Mouse (Mus musculus) lung, adult 2 months (tissue): ENCODE measurements around the gene Draxin. TPM values are rescaled to one million over a fixed set of nuclear protein-coding genes. Genes with fewer than 3 reads are reported as not detected.
A peak's percentile ranks its signal among the peaks of the same experiment; 100 is the strongest.

ENCODE experiments used
- DNase-seq: peaks from one replicate; pipeline ENCODE4 v3.0.0; 2022
- H3K4me1 ChIP-seq: fragments of 200-500 bp; 2 replicates; pipeline ENCODE4 v1.6.1; 2011; ENCODE audit warnings: low read length; ENCODE audit not compliant: control insufficient read depth, insufficient read depth
- H3K4me3 ChIP-seq: fragments of 200-500 bp; replicated peaks from 2 replicates; pipeline ENCODE3; 2011; ENCODE audit warnings: low read depth, mild to moderate bottlenecking, control low read depth, low read length; ENCODE audit errors: extremely low read depth
- CTCF ChIP-seq: fragments of 200-500 bp; IDR thresholded peaks from 2 replicates; pipeline ENCODE4 v1.5.1; 2011; ENCODE audit warnings: mild to moderate bottlenecking, low read length, control low read depth; ENCODE audit not compliant: insufficient read depth
- POLR2A ChIP-seq: fragments of 200-500 bp; IDR thresholded peaks from 2 replicates; pipeline ENCODE4 v1.6.1; 2011; ENCODE audit warnings: low read depth, mild to moderate bottlenecking, control low read depth, low read length, borderline replicate concordance; ENCODE audit errors: extremely low read depth
- WGBS: fragments of 180-500 bp; shearing (Covaris S2); methylation state at CpG from one replicate; pipeline ENCODE4 v1.1.7; 2018; 5-methylcytosine and 5-hydroxymethylcytosine counted together
- polyA plus RNA-seq: library from polyadenylated mRNA; depleted of rRNA; stranded (reverse); fragments of >200 nt; gene quantifications from 2 replicates; pipeline ENCODE4 v1.2.3, GENCODE M21; 2012

The Draxin gene
- polyA plus RNA-seq, 1 experiment = 0.59 TPM

DNA sequence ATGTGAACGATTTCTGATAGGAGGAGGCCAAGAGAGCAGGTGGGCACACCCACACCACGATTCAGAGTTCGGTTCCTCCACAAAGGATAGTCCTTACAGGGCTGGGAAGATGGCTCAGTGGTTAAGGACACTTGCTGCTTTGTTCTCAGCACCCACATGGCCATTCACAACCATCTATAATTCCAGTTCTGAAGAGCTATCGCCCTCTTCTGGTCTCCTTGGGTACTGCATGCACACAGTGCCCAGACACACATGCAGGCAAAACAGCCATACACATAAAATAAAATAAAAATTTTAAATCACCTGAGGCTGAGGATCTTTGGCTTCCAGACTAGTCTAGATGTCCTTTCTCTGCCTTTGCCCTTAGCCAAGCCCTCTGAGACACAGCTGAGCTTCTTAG is 13.1 kb downstream of the Draxin start:
- TF ChIP-seq POLR2A = no peak
- H3K4me3 ChIP-seq = no peak overlapping the region
- 74% methylated on average over 4 of the region's 4 CpGs for WGBS
- DNase-seq = no peak
- H3K4me1 ChIP-seq = no peaks in the 10 kb centered on the region

DNA sequence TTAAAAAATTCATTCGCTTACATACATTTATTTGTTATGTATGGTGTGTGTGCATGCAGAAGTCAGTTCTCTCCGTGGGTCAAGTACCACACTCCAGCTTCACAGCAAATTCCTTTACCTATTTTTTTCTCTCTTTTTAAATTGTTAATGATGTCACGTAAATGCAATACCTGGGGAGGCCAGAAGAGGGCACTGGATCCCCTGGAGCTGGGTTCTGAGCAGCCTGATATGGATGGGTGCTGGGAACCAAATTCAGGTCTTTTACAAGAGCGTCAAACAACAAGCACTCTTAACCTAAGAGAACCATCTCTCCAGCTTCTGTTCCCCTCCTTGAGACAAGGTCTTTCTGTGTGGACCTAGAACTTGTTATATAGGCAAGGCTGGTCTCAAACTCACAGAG is 13.8 kb downstream of the Draxin start:
- no peak for TF ChIP-seq CTCF
- TF ChIP-seq POLR2A = no peak
- 69% methylated on average over 4 of the region's 4 CpGs for WGBS
- DNase-seq = no peak
- Histone ChIP-seq H3K4me1 (no peaks in the 10 kb centered on the region), H3K4me3 (no peak overlapping the region)

DNA sequence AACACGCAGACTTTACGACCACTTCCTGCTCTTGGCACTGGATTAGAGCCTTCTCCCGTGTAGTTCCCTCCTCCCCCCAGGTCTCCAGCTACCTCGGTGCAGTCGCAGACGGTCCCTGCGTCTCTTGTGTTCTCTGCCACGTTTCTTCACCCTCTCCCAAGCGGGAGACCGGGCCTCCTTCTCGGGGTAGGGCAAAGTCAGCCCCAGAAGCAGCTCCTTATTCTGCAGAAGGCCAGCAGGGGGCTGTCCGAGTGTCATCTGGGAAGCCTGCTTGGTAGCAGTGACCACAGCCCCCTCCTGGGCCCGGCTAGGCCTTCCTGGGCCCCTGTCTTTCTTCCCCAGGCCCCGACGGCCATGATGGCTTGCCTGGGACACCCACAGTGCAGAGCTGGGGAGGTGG is 15.0 kb downstream of the Draxin start:
- no peaks in the 10 kb centered on the region for H3K4me1 ChIP-seq
- peak; percentile 32 for DNase-seq
- WGBS = 5% methylated on average over 15 of the region's 15 CpGs
- no peak overlapping the region for H3K4me3 ChIP-seq
- TF ChIP-seq CTCF (peak; percentile 33), POLR2A (no peak)

- peak; percentile 86 for DNase-seq
- 6% methylated on average over 15 of the region's 15 CpGs for WGBS
- H3K4me1 ChIP-seq = no peaks in the 10 kb centered on the region
- TF ChIP-seq CTCF (peak; percentile 99), POLR2A (no peak)
- H3K4me3 ChIP-seq = no peak overlapping the region
Measured at GRCm38 (mm10) chr4:148114758-148115391, 15.6 kb downstream of the Draxin start.

GRCm38 (mm10) chr4:148112519-148112918 is 18.0 kb downstream of the Draxin start:
- TF ChIP-seq POLR2A = no peak
- TF ChIP-seq CTCF = no peak
- WGBS = 72% methylated on average over 12 of the region's 12 CpGs
- Histone ChIP-seq H3K4me1 (no peaks in the 10 kb centered on the region), H3K4me3 (no peak overlapping the region)
- no peak for DNase-seq

GRCm38 (mm10) chr4:148109215-148109614 is 21.3 kb downstream of the Draxin start:
- WGBS = 71% methylated on average over 5 of the region's 5 CpGs
- H3K4me3 ChIP-seq = no peak overlapping the region
- no peak for DNase-seq
- H3K4me1 ChIP-seq = no peaks in the 10 kb centered on the region
- no peak for TF ChIP-seq CTCF
- no peak for TF ChIP-seq POLR2A

- no peak overlapping the region for H3K4me3 ChIP-seq
- no peaks in the 10 kb centered on the region for H3K4me1 ChIP-seq
- 32% methylated on average over 7 of the region's 7 CpGs for WGBS
- no peak for DNase-seq
- no peak for TF ChIP-seq POLR2A
- TF ChIP-seq CTCF = no peak
Measured at GRCm38 (mm10) chr4:148108565-148109100, 21.9 kb downstream of the Draxin start.

- H3K4me1 ChIP-seq = no peaks in the 10 kb centered on the region
- no peak for TF ChIP-seq CTCF
- no peak for TF ChIP-seq POLR2A
- WGBS = 31% methylated on average over 22 of the region's 22 CpGs
- no peak for DNase-seq
- no peak overlapping the region for H3K4me3 ChIP-seq
Measured at GRCm38 (mm10) chr4:148107621-148108291, 22.7 kb downstream of the Draxin start.

- no peak overlapping the region for H3K4me3 ChIP-seq
- WGBS = 84% methylated on average over 3 of the region's 3 CpGs
- no peaks in the 10 kb centered on the region for H3K4me1 ChIP-seq
- TF ChIP-seq POLR2A (no peak), CTCF (no peak)
- DNase-seq = no peak
Measured at GRCm38 (mm10) chr4:148104146-148104545, 26.4 kb downstream of the Draxin start.
